Mouse (Mus musculus): ENCODE results near the gene Hamp.

DNA sequence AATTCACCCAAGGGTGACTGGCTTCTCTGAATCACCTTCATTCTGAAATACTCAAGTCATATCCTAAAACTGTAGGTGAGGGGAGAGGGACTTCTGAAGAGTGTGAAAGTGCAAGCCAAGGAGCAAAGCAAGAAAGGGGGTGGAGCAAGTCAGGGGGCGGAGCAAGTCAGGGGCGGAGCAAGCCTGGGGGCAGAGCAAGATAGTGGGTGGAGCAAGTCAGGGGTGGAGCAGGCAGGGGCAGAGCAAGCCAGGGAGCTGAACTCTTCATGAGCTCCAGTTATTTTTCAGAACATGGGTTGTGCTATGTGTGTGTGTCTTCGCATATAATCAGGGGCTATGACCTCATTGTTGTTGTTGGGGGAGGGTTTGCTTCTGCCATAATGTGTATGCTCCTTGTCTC is 23.6 kb downstream of the Hamp start:
- TF ChIP-seq CTCF (IDR thresholded peaks at IDR 0.05; ENCODE audit: extremely low read depth, insufficient read depth, insufficient read length, insufficient replicate concordance) (no peak), POLR2A (IDR thresholded peaks at IDR 0.05; ENCODE audit: low read depth, low read length) (no peak)

All from spleen, adult 2 months (tissue).